Mouse (Mus musculus) right cerebral cortex, adult 18-20 months (tissue): ENCODE measurements around the gene Gm6899.

Experiments used
- DNase-seq: peaks from one replicate; pipeline ENCODE4 v3.0.0; 2022; ENCODE audit warnings: mixed read lengths

Gm6899 gene

GRCm38 (mm10) chr11:26593061-26594059, at the start of gene Gm6899, which contains the start of gene Vrk2:
Gene Gm6899, plus strand, starts transcription at chr11:26593241.
Gene Vrk2, minus strand, starts transcription at chr11:26593999.
- peak; percentile 40 for DNase-seq

- no peak for DNase-seq
Observed at GRCm38 (mm10) chr11:26551551-26551950, 41.5 kb upstream of the Gm6899 start.

- DNase-seq: no peak
Observed at GRCm38 (mm10) chr11:26585409-26586366, 7.4 kb upstream of the Gm6899 start.

GRCm38 (mm10) chr11:26586367-26587183, 6.5 kb upstream of the Gm6899 start:
- DNase-seq: no peak

GRCm38 (mm10) chr11:26587184-26587524, 5.9 kb upstream of the Gm6899 start:
- DNase-seq: no peak

- DNase-seq: no peak
Observed at GRCm38 (mm10) chr11:26592395-26593053, 517 bp upstream of the Gm6899 start.

GRCm38 (mm10) chr11:26594487-26594886, 1.4 kb downstream of the Gm6899 start:
- DNase-seq: no peak

- no peak for DNase-seq
Observed at GRCm38 (mm10) chr11:26596186-26596585, 3.1 kb downstream of the Gm6899 start.

- peak; percentile 56 for DNase-seq
Observed at GRCm38 (mm10) chr11:26597145-26597544, 4.1 kb downstream of the Gm6899 start.

- DNase-seq: peak; percentile 34
Observed at GRCm38 (mm10) chr11:26597761-26598160, 4.7 kb downstream of the Gm6899 start.

GRCm38 (mm10) chr11:26598876-26599275, 5.8 kb downstream of the Gm6899 start:
- DNase-seq: no peak

GRCm38 (mm10) chr11:26600692-26601091, 7.7 kb downstream of the Gm6899 start:
- DNase-seq: no peak

GRCm38 (mm10) chr11:26601571-26602175, 8.6 kb downstream of the Gm6899 start:
- DNase-seq: no peak

- no peak for DNase-seq
Observed at GRCm38 (mm10) chr11:26604061-26604655, 11.1 kb downstream of the Gm6899 start.

- DNase-seq: peak; percentile 63
Observed at GRCm38 (mm10) chr11:26608795-26609194, 15.8 kb downstream of the Gm6899 start.

GRCm38 (mm10) chr11:26618475-26619223, 25.6 kb downstream of the Gm6899 start:
- no peak for DNase-seq

GRCm38 (mm10) chr11:26622727-26623126, 29.7 kb downstream of the Gm6899 start:
- DNase-seq: no peak

GRCm38 (mm10) chr11:26636239-26636638, 43.2 kb downstream of the Gm6899 start:
- no peak for DNase-seq

GRCm38 (mm10) chr11:26640314-26640785, 47.3 kb downstream of the Gm6899 start:
- no peak for DNase-seq

- DNase-seq: no peak
Observed at GRCm38 (mm10) chr11:26642141-26642540, 49.1 kb downstream of the Gm6899 start.
